Mouse (Mus musculus) mesoderm, embryonic 11.5 days (tissue): ENCODE data around the gene Spats2l.

Experiments
- DNase-seq: peaks from one replicate; pipeline ENCODE4 v3.0.0-alpha.2; 2012; ENCODE audit warnings: low read depth, low spot score

Spats2l gene

DNA sequence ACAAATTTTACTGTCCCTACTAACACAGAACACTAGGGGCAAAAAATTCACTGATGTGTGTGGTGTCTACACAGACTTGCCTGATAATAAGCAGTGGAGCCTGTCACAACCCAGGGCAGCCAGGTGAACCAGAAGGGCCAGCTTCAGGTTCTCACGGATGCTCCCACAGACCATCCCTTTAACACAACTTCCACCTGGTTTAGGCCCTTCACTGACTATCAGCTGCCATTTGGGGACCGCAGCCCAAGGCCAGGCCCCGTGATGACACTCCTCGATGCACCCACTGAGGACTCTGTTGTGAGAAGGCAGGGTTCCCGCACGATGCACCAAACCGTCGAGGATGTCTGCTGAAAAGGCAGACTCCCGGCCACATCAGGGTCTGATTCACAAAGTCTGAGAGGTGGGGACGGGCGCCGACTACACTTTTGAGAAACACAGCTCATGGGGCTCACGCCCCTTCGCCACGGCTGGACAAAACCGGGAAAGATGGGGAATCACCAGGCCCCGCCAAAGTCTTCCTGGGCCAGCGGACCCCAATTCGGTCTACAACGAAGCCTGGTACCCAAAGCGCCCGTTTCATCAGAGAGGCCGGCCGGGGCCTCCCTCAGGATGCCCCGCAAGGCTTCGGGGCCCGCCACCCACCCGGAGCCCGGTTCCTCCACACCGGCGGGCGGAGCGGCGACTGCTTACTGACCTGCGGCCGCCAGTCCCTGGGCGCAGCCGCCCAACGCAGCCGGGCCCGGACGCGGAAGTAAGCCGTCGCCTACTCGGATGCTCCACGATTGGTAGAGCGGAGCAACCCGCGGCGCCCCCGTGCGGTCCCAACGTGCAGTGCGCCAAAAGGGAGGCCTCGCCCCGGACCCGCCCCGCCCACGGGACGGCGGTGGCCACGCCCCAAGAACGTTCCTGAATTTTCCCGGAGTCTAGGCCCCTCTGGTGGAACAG lies 195.6 kb downstream of the Spats2l start:
- DNase-seq = peak; percentile 93

GRCm38 (mm10) chr1:57971588-57971987 lies 197.6 kb downstream of the Spats2l start:
- DNase-seq = no peak

DNA sequence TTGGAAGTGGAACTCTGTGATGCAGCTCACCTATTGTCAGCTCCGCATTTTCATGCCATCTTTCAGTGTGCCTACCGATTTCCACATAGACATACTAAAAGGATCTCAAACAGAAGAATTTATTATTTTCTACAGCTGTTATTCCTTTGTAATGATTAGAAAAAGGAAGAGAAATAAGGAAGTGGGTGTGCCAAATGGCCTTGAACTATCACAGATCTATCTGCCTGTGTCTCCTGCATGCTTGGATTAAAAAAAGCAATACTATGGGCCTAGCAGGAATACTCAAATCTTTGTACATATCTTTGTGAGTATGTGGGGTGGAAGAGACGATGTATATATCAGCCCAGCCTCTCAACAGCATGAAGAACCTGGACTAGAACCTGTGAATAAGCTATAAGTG lies 202.9 kb downstream of the Spats2l start:
- DNase-seq = no peak

GRCm38 (mm10) chr1:57989052-57989600 lies 215.2 kb downstream of the Spats2l start:
- no peak for DNase-seq

DNA sequence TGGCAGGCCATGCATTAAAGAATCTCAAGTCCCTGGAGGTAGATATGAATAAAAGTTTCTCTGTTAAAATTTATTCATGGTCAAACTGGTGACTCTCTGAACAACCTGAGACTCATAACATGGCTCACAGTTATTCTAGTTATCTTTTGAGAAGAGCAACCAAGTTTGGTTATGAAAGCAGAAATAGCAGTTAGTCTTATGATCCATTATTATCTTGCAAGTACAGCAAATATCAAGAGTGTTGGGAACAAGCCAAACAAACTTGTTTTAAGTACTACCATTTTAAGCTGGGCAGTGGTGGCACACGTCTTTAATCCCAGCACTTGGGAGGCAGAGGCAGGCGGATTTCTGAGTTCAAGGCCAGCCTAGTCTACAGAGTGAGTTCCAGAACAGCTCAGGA lies 217.3 kb downstream of the Spats2l start:
- no peak for DNase-seq

- peak; percentile 97 for DNase-seq
Observed at GRCm38 (mm10) chr1:57995432-57996132, 221.6 kb downstream of the Spats2l start, which contains the start of gene Sgo2a. TSS of gene Sgo2a (plus strand) at chr1:57995971.

DNA sequence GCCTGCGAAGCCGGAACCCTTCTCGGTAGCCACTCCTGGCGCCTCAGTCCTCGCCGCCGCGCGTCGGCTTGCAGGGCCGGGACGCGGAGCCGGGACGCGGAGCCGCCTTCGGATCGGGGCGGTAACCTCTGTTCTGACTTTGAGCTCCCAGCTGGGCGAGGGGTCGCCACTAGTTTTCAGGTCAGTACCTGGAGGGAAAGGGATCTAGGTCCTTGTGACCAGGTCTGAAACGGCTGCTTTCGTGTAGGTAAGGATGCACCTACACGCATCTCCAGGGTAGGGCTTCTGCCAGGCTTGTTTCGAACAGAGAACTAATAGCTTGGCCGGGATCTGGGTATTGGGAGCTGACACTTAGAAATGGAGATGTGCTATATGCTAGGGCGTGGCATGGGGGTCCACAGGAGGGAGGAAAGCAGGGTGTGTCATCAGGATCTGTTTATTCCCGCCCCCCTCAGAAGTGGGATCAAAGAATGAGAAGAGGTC lies 222.2 kb downstream of the Spats2l start:
- DNase-seq = peak; percentile 10
